Mouse (Mus musculus): ENCODE results near the gene 2700097O09Rik. TPM values are rescaled to one million over a fixed set of nuclear protein-coding genes. Genes with fewer than 3 reads are reported as not detected.

Gene 2700097O09Rik
- polyA plus RNA-seq, 1 experiment from 2014 or later = 33.0 TPM

DNA sequence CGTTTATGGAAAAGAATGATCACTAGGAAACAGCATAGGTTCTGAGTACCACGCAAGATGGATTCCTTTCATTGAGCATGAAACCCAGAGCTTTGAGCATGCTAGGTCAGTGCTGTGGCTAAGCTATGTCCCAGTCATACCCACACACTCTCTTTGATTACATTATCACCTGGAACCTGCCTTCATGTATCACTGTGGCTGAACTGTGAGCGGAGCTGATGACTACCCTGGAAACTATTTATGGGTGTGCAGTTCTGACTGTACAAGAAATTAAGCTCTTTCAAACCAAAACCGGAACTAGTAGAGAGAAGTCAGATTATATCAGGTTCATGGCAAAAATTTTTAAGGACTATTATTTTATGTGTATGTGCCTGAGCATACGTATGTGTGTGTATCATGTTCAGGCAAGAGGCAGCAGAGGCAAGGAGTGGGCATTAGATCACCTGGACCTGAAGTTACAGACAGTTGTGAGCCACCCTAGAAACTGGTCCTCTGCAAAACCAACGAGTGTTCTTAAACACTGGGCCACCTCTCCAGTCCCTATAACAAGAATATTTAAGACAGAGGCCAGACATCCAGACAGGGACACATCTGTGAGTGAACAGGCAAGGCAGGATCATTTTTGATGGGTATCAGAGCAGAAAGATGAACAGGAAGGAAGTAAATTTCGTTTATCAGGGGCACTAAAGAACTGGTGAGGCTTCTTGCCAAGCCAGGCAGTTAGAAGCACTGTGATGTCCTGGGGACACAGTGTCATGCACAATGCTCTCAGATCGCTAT is 63.4 kb downstream of the 2700097O09Rik start:
- H3K4me2 ChIP-seq (replicated peaks; ENCODE audit: low read depth, low read length) = no peak overlapping the region
- no peaks in the 10 kb centered on the region for H3K9me3 ChIP-seq (ENCODE audit: control insufficient read depth, low read length)
- ATAC-seq (ENCODE audit: low FRiP score) (no peak), DNase-seq (ENCODE audit: low spot score) (no peak)
- H3K27me3 ChIP-seq (ENCODE audit: control insufficient read depth, insufficient read depth, low read length) = no peaks in the 10 kb centered on the region
- no peak overlapping the region for H3K27ac ChIP-seq (ENCODE audit: low read depth, low read length)
- H3K9ac ChIP-seq (ENCODE audit: low read depth, low read length) = no peak overlapping the region
- no peaks in the 10 kb centered on the region for H3K36me3 ChIP-seq (ENCODE audit: control insufficient read depth, insufficient read depth, low read length)
- H3K4me3 ChIP-seq (ENCODE audit: low read depth, low read length) = no peak overlapping the region
- no peaks in the 10 kb centered on the region for H3K4me1 ChIP-seq (replicated peaks; ENCODE audit: control insufficient read depth, insufficient read depth, low read length)
- 79% methylated on average over 8 of the region's 8 CpGs for WGBS

- H3K27me3 ChIP-seq (ENCODE audit: control insufficient read depth, insufficient read depth, low read length) = no peaks in the 10 kb centered on the region
These were observed 64.5 kb downstream of the 2700097O09Rik start for GRCm38 (mm10) chr12:55015428-55015827.

DNA sequence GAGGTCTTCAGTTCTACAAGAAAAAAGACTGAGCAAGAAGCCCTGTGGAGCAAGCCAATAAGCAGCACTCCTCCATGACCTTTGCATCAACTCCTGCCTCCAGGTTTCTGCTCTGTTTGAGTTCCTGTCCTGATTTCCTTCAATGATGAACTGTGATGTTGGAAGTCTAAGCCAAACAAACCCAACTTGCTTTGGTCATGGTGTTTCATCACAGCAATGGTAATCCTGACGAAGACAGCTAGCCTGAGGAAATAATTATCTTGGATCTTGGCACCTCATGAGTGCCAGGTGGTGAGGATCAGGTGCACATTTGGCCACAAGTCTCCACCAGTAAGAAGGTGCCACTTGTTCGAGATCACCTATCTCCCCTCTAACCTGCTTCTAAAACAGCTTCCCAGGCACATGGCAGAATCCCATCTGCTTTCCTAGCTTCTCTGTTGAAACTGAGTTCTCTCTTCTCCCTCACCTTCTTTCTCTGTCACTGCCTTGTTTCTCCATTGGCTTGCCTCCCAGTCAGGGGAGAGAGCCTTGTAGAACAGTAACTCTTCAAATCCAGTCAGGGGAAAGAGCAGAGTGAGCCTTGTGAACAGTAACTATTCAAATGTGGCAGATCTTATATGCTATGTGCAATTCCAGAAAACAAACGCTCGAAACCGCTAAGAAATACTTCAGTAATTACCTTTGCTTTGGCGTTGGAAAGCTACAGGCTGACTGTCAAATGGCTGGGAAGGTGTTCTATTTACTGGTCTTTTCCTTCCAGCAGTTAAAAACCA is 66.1 kb downstream of the 2700097O09Rik start, which contains the start of gene Baz1a:
TSS of gene Baz1a (minus strand) at position 723 of the 773 bp plus-strand sequence.
- Histone ChIP-seq H3K27ac (ENCODE audit: low read depth, low read length) (no peak within 1 kb of the TSS), H3K27me3 (ENCODE audit: control insufficient read depth, insufficient read depth, low read length) (no peaks in the 10 kb centered on the region), H3K4me2 (replicated peaks; ENCODE audit: low read depth, low read length) (no peak within 1 kb of the TSS), H3K9ac (ENCODE audit: low read depth, low read length) (no peak within 1 kb of the TSS), H3K9me3 (ENCODE audit: control insufficient read depth, low read length) (no peaks in the 10 kb centered on the region), H3K4me3 (ENCODE audit: low read depth, low read length) (no peak within 1 kb of the TSS), H3K4me1 (replicated peaks; ENCODE audit: control insufficient read depth, insufficient read depth, low read length) (no peaks in the 10 kb centered on the region), H3K36me3 (ENCODE audit: control insufficient read depth, insufficient read depth, low read length) (no peaks in the 10 kb centered on the region)
- WGBS = 93% methylated on average over 6 of the region's 6 CpGs
- DNase-seq (ENCODE audit: low spot score) (no peak), ATAC-seq (ENCODE audit: low FRiP score) (no peak)

More at GRCm38 (mm10) chr12:55015428-55015827, 64.5 kb downstream of the 2700097O09Rik start:
- H3K27ac ChIP-seq (ENCODE audit: low read depth, low read length) = no peak overlapping the region
- no peak overlapping the region for H3K4me2 ChIP-seq (replicated peaks; ENCODE audit: low read depth, low read length)
- H3K36me3 ChIP-seq (ENCODE audit: control insufficient read depth, insufficient read depth, low read length) = no peaks in the 10 kb centered on the region
- DNase-seq (ENCODE audit: low spot score) (no peak), ATAC-seq (ENCODE audit: low FRiP score) (no peak)
- 77% methylated on average over 5 of the region's 5 CpGs for WGBS
- H3K4me3 ChIP-seq (ENCODE audit: low read depth, low read length) = no peak overlapping the region
- no peaks in the 10 kb centered on the region for H3K4me1 ChIP-seq (replicated peaks; ENCODE audit: control insufficient read depth, insufficient read depth, low read length)
- H3K9me3 ChIP-seq (ENCODE audit: control insufficient read depth, low read length) = no peaks in the 10 kb centered on the region
- H3K9ac ChIP-seq (ENCODE audit: low read depth, low read length) = no peak overlapping the region

- no peaks in the 10 kb centered on the region for H3K4me1 ChIP-seq (replicated peaks; ENCODE audit: control insufficient read depth, insufficient read depth, low read length)
- ATAC-seq (ENCODE audit: low FRiP score) (no peak), DNase-seq (ENCODE audit: low spot score) (no peak)
- H3K27me3 ChIP-seq (ENCODE audit: control insufficient read depth, insufficient read depth, low read length) = no peaks in the 10 kb centered on the region
- no peaks in the 10 kb centered on the region for H3K9me3 ChIP-seq (ENCODE audit: control insufficient read depth, low read length)
- no peak overlapping the region for H3K9ac ChIP-seq (ENCODE audit: low read depth, low read length)
- no peak overlapping the region for H3K4me3 ChIP-seq (ENCODE audit: low read depth, low read length)
- no peak overlapping the region for H3K4me2 ChIP-seq (replicated peaks; ENCODE audit: low read depth, low read length)
- H3K36me3 ChIP-seq (ENCODE audit: control insufficient read depth, insufficient read depth, low read length) = no peaks in the 10 kb centered on the region
- H3K27ac ChIP-seq (ENCODE audit: low read depth, low read length) = no peak overlapping the region
- WGBS = 85% methylated on average over 1 of the region's 1 CpGs
These were observed 66.9 kb downstream of the 2700097O09Rik start for GRCm38 (mm10) chr12:55013031-55013430.

DNA sequence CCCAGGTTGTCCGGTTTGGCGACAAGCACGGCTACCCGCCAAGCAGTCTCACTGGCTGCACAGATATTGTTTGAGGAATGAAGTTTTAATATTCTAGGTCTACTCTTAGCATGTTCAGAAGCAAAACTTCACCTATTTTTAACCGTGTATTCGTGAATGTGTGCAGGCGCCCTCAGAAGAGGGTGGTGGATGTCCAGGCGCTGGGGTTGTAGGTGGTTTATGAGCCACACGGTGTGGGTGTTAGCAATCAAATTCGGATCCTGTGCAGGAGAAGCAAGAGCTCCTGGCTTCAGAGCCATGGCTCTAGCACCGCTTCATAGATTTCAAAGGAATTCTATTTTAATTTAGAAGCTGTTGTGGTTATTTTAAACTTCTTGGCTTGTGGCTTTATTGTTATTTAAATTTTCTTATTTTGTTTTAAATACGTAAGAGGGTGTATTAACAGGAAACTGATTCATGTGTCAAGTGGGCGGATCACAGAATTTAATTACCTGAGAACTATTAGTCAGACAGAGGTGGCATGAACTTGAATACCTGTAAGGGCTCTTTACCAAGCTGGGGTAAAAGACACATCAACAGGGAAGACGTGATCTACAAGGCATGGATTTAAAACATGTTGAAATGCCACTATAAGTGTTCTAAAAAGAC is 72.4 kb downstream of the 2700097O09Rik start:
- WGBS = 90% methylated on average over 14 of the region's 14 CpGs
- no peak overlapping the region for H3K4me3 ChIP-seq (ENCODE audit: low read depth, low read length)
- no peak for ATAC-seq (ENCODE audit: low FRiP score)
- no peak overlapping the region for H3K4me2 ChIP-seq (replicated peaks; ENCODE audit: low read depth, low read length)
- H3K27me3 ChIP-seq (ENCODE audit: control insufficient read depth, insufficient read depth, low read length) = no peaks in the 10 kb centered on the region
- no peak for DNase-seq (ENCODE audit: low spot score)
- H3K27ac ChIP-seq (ENCODE audit: low read depth, low read length) = no peak overlapping the region
- no peaks in the 10 kb centered on the region for H3K9me3 ChIP-seq (ENCODE audit: control insufficient read depth, low read length)
- no peaks in the 10 kb centered on the region for H3K4me1 ChIP-seq (replicated peaks; ENCODE audit: control insufficient read depth, insufficient read depth, low read length)
- H3K36me3 ChIP-seq (ENCODE audit: control insufficient read depth, insufficient read depth, low read length) = no peaks in the 10 kb centered on the region
- no peak overlapping the region for H3K9ac ChIP-seq (ENCODE audit: low read depth, low read length)

GRCm38 (mm10) chr12:55006071-55006470 is 73.8 kb downstream of the 2700097O09Rik start:
- Histone ChIP-seq H3K36me3 (ENCODE audit: control insufficient read depth, insufficient read depth, low read length) (no peaks in the 10 kb centered on the region), H3K4me1 (replicated peaks; ENCODE audit: control insufficient read depth, insufficient read depth, low read length) (no peaks in the 10 kb centered on the region), H3K4me2 (replicated peaks; ENCODE audit: low read depth, low read length) (no peak overlapping the region), H3K4me3 (ENCODE audit: low read depth, low read length) (no peak overlapping the region), H3K27ac (ENCODE audit: low read depth, low read length) (no peak overlapping the region), H3K9me3 (ENCODE audit: control insufficient read depth, low read length) (no peaks in the 10 kb centered on the region), H3K27me3 (ENCODE audit: control insufficient read depth, insufficient read depth, low read length) (no peaks in the 10 kb centered on the region), H3K9ac (ENCODE audit: low read depth, low read length) (no peak overlapping the region)
- ATAC-seq (ENCODE audit: low FRiP score) = no peak
- DNase-seq (ENCODE audit: low spot score) = no peak
- WGBS = 94% methylated on average over 7 of the region's 7 CpGs

GRCm38 (mm10) chr12:55004396-55004795 is 75.5 kb downstream of the 2700097O09Rik start:
- no peaks in the 10 kb centered on the region for H3K27me3 ChIP-seq (ENCODE audit: control insufficient read depth, insufficient read depth, low read length)
- no peak overlapping the region for H3K4me2 ChIP-seq (replicated peaks; ENCODE audit: low read depth, low read length)
- H3K9me3 ChIP-seq (ENCODE audit: control insufficient read depth, low read length) = no peaks in the 10 kb centered on the region
- DNase-seq (ENCODE audit: low spot score) (no peak), ATAC-seq (ENCODE audit: low FRiP score) (no peak)
- 89% methylated on average over 3 of the region's 3 CpGs for WGBS
- no peak overlapping the region for H3K9ac ChIP-seq (ENCODE audit: low read depth, low read length)
- H3K36me3 ChIP-seq (ENCODE audit: control insufficient read depth, insufficient read depth, low read length) = no peaks in the 10 kb centered on the region
- no peaks in the 10 kb centered on the region for H3K4me1 ChIP-seq (replicated peaks; ENCODE audit: control insufficient read depth, insufficient read depth, low read length)
- no peak overlapping the region for H3K27ac ChIP-seq (ENCODE audit: low read depth, low read length)
- H3K4me3 ChIP-seq (ENCODE audit: low read depth, low read length) = no peak overlapping the region

- no peak for DNase-seq (ENCODE audit: low spot score)
- WGBS = 90% methylated on average over 5 of the region's 5 CpGs
These were observed 76.1 kb downstream of the 2700097O09Rik start for GRCm38 (mm10) chr12:55003843-55004242.

More at GRCm38 (mm10) chr12:55003843-55004242, 76.1 kb downstream of the 2700097O09Rik start:
- Histone ChIP-seq H3K4me2 (replicated peaks; ENCODE audit: low read depth, low read length) (no peak overlapping the region), H3K36me3 (ENCODE audit: control insufficient read depth, insufficient read depth, low read length) (no peaks in the 10 kb centered on the region), H3K27me3 (ENCODE audit: control insufficient read depth, insufficient read depth, low read length) (no peaks in the 10 kb centered on the region), H3K9me3 (ENCODE audit: control insufficient read depth, low read length) (no peaks in the 10 kb centered on the region), H3K4me1 (replicated peaks; ENCODE audit: control insufficient read depth, insufficient read depth, low read length) (no peaks in the 10 kb centered on the region), H3K4me3 (ENCODE audit: low read depth, low read length) (no peak overlapping the region), H3K9ac (ENCODE audit: low read depth, low read length) (no peak overlapping the region), H3K27ac (ENCODE audit: low read depth, low read length) (no peak overlapping the region)
- ATAC-seq (ENCODE audit: low FRiP score) = no peak
